ENCODE assay signal across 8 mouse cellular contexts in genomic region chr6:86670873-86671272, GRCm38 (mm10). TPM values are rescaled to one million over a fixed set of nuclear protein-coding genes. Genes with fewer than 3 reads are reported as not detected.
DNase-seq lines count a peak whose midpoint lies in the region; ATAC-seq lines count a peak whose summit lies in the region.

No protein-coding gene starts in this region.

- intact Hi-C loops in gastrocnemius, postnatal 36 days (cut with DNase I), result loop anchor here (5.0 kb wide), 1 partner anchor 204 kb away; no protein-coding TSS in a partner anchor

- peak; percentile 33; the same call in 1 of the 2 replicates for ATAC-seq in frontal cortex, adult (ENCODE audit: low TSS enrichment)

- DNase-seq in gastrocnemius, postnatal 25 days, result peak; percentile 21
- no peak for DNase-seq in gastrocnemius, postnatal 36 days
- DNase-seq in ES-CJ7 (ENCODE audit: low read depth, low spot score), result peak; percentile 93
- DNase-seq in cerebellum, adult 18-20 months, result peak; percentile 66 to 77
- DNase-seq in layer of hippocampus, adult 18-20 months (ENCODE audit: low spot score in 2 of 2), result peak; percentile 37 to 82
- peak; percentile 87 for DNase-seq in lung, postnatal 36 days
- peak; percentile 20 for DNase-seq in right cerebral cortex, postnatal 4 days

RNA-seq across cellular contexts. Expression of gene Mxd1, which starts 1.9 kb away (rescaled TPM):
- total RNA-seq in gastrocnemius, postnatal 25 days (2021), result 1 to 10 TPM; 2.7 to 3.0 TPM
- 1 to 10 TPM; 2.8 TPM for total RNA-seq in gastrocnemius, postnatal 36 days (2021)
- total RNA-seq in layer of hippocampus, adult 18-20 months (2021), result 10 to 100 TPM; 18.6 to 19.0 TPM

RNA-seq across cellular contexts. Expression of gene Snrnp27, which starts 13.4 kb away (rescaled TPM):
- 10 to 100 TPM; 73.4 to 74.7 TPM for total RNA-seq in gastrocnemius, postnatal 25 days (2021)
- total RNA-seq in gastrocnemius, postnatal 36 days (2021), result 10 to 100 TPM; 68.9 to 70.2 TPM
- total RNA-seq in layer of hippocampus, adult 18-20 months (2021), result 10 to 100 TPM; 64.8 to 65.2 TPM

RNA-seq across cellular contexts. Expression of gene Asprv1, which starts 42.9 kb away (rescaled TPM):
- not detected for total RNA-seq in gastrocnemius, postnatal 25 days (2021)
- total RNA-seq in gastrocnemius, postnatal 36 days (2021), result not detected
- 1 to 10 TPM; 1.2 to 1.8 TPM for total RNA-seq in layer of hippocampus, adult 18-20 months (2021)

Comparison
In these comparisons a context has a peak if more than half of its experiments do, and no peak if none do; other contexts are left out.
1. DNase-seq: peak in gastrocnemius, postnatal 25 days (single experiment), ES-CJ7 (single experiment), cerebellum, adult 18-20 months (2 of 2), layer of hippocampus, adult 18-20 months (2 of 2), lung, postnatal 36 days (single experiment) and right cerebral cortex, postnatal 4 days (single experiment); none in gastrocnemius, postnatal 36 days (0 of 2).
2. RNA of gene Mxd1, which starts 1.9 kb away (total RNA-seq): 18.6 to 19.0 TPM in layer of hippocampus, adult 18-20 months; 2.7 to 3.0 TPM in gastrocnemius, postnatal 25 days and 2.8 TPM in gastrocnemius, postnatal 36 days; every median in the first group is over 4 times any median in the second.